Mouse (Mus musculus) adrenal gland (tissue): ENCODE data around the gene Nufip2.
"Not testable (repeated sequence)": the region's sequence is repeated elsewhere in the genome, so short reads cannot be mapped to it uniquely, and the experiment has no call there.

Experiments
- intact Hi-C: fragments of 180-260 bp; cut with DNase I; formaldehyde crosslinking; loops from one replicate; pipeline ENCODE4 v1.15.1; 2025
- long read RNA-seq, 2 experiments: library from polyadenylated mRNA; unstranded; transcript quantifications; one replicate each; pipeline ENCODE4 v2.0.0; 2020; ENCODE audit warnings: borderline replicate concordance in 1 of 2; ENCODE audit not compliant: insufficient replicate concordance in 1 of 2

Gene Nufip2
- long read RNA-seq, experiment 1, partial matches to known transcripts, result 1 of 36 reads
- long read RNA-seq, experiment 1, other reads (novel, unspliced or antisense), result 35 of 36 reads
- long read RNA-seq, experiment 2, partial matches to known transcripts, result 3 of 34 reads
- long read RNA-seq, experiment 2, other reads (novel, unspliced or antisense), result 31 of 34 reads

- intact Hi-C loops, result no loop called here
Measured at GRCm38 (mm10) chr11:77685383-77686265, at the start of gene Nufip2. TSS of gene Nufip2 (plus strand) at chr11:77686155.

- intact Hi-C loops, result no loop called here
Measured at GRCm38 (mm10) chr11:77641390-77641789, 44.6 kb upstream of the Nufip2 start.

- intact Hi-C loops, result no loop called here
Measured at GRCm38 (mm10) chr11:77645481-77645880, 40.5 kb upstream of the Nufip2 start.

GRCm38 (mm10) chr11:77648878-77649277 is 37.1 kb upstream of the Nufip2 start:
- intact Hi-C loops, result no loop called here

GRCm38 (mm10) chr11:77652484-77652883 is 33.5 kb upstream of the Nufip2 start:
- intact Hi-C loops, result no loop called here

GRCm38 (mm10) chr11:77653406-77654190 is 32.4 kb upstream of the Nufip2 start:
- intact Hi-C loops, result not testable (repeated sequence)

- intact Hi-C loops, result no loop called here
Measured at GRCm38 (mm10) chr11:77659986-77660385, 26.0 kb upstream of the Nufip2 start.

GRCm38 (mm10) chr11:77663639-77664038 is 22.3 kb upstream of the Nufip2 start:
- intact Hi-C loops, result no loop called here

- intact Hi-C loops, result no loop called here
Measured at GRCm38 (mm10) chr11:77664046-77664445, 21.9 kb upstream of the Nufip2 start.

GRCm38 (mm10) chr11:77665384-77665783 is 20.6 kb upstream of the Nufip2 start:
- intact Hi-C loops, result not testable (repeated sequence)

GRCm38 (mm10) chr11:77666766-77667165 is 19.2 kb upstream of the Nufip2 start:
- intact Hi-C loops, result not testable (repeated sequence)

GRCm38 (mm10) chr11:77672746-77673145 is 13.2 kb upstream of the Nufip2 start:
- intact Hi-C loops, result no loop called here

- intact Hi-C loops, result no loop called here
Measured at GRCm38 (mm10) chr11:77673428-77673991, 12.4 kb upstream of the Nufip2 start.

- intact Hi-C loops, result no loop called here
Measured at GRCm38 (mm10) chr11:77680018-77680417, 5.9 kb upstream of the Nufip2 start.

GRCm38 (mm10) chr11:77684896-77685295 is 1.1 kb upstream of the Nufip2 start:
- intact Hi-C loops, result no loop called here

- intact Hi-C loops, result no loop called here
Measured at GRCm38 (mm10) chr11:77686346-77686840, 438 bp downstream of the Nufip2 start.

- intact Hi-C loops, result no loop called here
Measured at GRCm38 (mm10) chr11:77686841-77687540, 1.0 kb downstream of the Nufip2 start.

GRCm38 (mm10) chr11:77687541-77688131 is 1.7 kb downstream of the Nufip2 start:
- intact Hi-C loops, result no loop called here

- intact Hi-C loops, result no loop called here
Measured at GRCm38 (mm10) chr11:77693026-77693425, 7.1 kb downstream of the Nufip2 start.

- intact Hi-C loops, result no loop called here
Measured at GRCm38 (mm10) chr11:77697232-77697631, 11.3 kb downstream of the Nufip2 start.
